Mouse (Mus musculus) neural tube, embryonic 14.5 days (tissue): Measurements from ENCODE around the gene Cntn3. TPM values are rescaled to one million over a fixed set of nuclear protein-coding genes. Genes with fewer than 3 reads are reported as not detected.

Experiments used
- ATAC-seq: fragments of 200-750 bp; cut with Nextera tagmentation; 2 replicates; pipeline ENCODE4 v1.8.0; 2017; ENCODE audit warnings: low read depth, mild to moderate bottlenecking, moderate TSS enrichment, moderate library complexity
- H3K27ac ChIP-seq: fragments of 300-500 bp; sonication (generic); 2 replicates; pipeline ENCODE4 v1.5.1; 2014; ENCODE audit warnings: low read depth, mild to moderate bottlenecking, control low read depth, low read length, moderate library complexity, mixed read lengths
- H3K27me3 ChIP-seq: fragments of 300-500 bp; sonication (generic); 2 replicates; pipeline ENCODE4 v1.6.1; 2014; ENCODE audit warnings: low read length; ENCODE audit not compliant: control insufficient read depth, insufficient read depth
- H3K36me3 ChIP-seq: fragments of 300-500 bp; sonication (generic); 2 replicates; pipeline ENCODE4 v1.6.1; 2014; ENCODE audit warnings: low read length, mixed read lengths; ENCODE audit not compliant: control insufficient read depth, insufficient read depth
- H3K4me1 ChIP-seq: fragments of 300-500 bp; sonication (generic); 2 replicates; pipeline ENCODE4 v1.6.1; 2014; ENCODE audit warnings: low read length; ENCODE audit not compliant: control insufficient read depth, insufficient read depth
- H3K4me2 ChIP-seq: fragments of 300-500 bp; sonication (generic); 2 replicates; pipeline ENCODE4 v1.6.1; 2014; ENCODE audit warnings: mild to moderate bottlenecking, low read depth, low read length, control low read depth
- H3K4me3 ChIP-seq: fragments of 300-500 bp; sonication (generic); 2 replicates; pipeline ENCODE4 v1.5.1; 2014; ENCODE audit warnings: low read depth, low read length, control low read depth, mixed read lengths
- H3K9ac ChIP-seq: fragments of 300-500 bp; sonication (generic); replicated peaks from 2 replicates; pipeline ENCODE4 v1.6.1; 2014; ENCODE audit warnings: low read depth, mild to moderate bottlenecking, control low read depth, low read length, mixed read lengths
- H3K9me3 ChIP-seq: fragments of 300-500 bp; sonication (generic); 2 replicates; pipeline ENCODE4 v1.6.1; 2016; ENCODE audit warnings: low read length; ENCODE audit not compliant: control insufficient read depth
- WGBS: fragments of 180-500 bp; shearing (Covaris S2); extraction: QIAGEN DNeasy Blood & Tissue Kit; methylation state at CpG from one replicate; pipeline ENCODE4 v1.1.7; 2014; 5-methylcytosine and 5-hydroxymethylcytosine counted together
- polyA plus RNA-seq: library from polyadenylated mRNA; unstranded; fragments of >200 nt; fragmentation: Nextera tagmentation; extraction: Ambion mirVana; gene quantifications from 2 replicates; pipeline ENCODE4 v1.2.1, GENCODE M21; 2014

The Cntn3 gene
- polyA plus RNA-seq, 1 experiment from 2014 or later = 5.9 TPM

DNA sequence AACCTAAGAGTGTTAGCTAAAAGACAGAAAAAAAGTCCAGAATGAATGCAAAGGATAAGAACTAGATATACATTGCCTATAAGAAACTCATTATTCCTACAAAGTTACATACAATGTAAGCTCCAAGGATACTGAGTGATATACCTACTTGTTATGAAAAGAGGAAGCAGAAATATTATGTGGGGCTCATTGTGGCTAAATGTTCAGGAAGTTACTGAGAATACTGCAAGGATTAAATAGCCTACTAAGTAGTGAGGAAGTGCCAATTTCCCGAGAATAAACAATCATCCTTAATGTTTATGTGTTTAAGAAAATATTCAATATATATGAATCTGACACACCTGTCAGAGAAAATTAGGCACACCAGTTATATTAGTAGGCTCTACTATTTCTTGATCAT, 341.9 kb downstream of the Cntn3 start:
- Histone ChIP-seq H3K9ac (no peak overlapping the region), H3K36me3 (no peaks in the 10 kb centered on the region), H3K4me2 (no peak overlapping the region), H3K9me3 (no peaks in the 10 kb centered on the region), H3K27ac (no peak overlapping the region), H3K27me3 (no peaks in the 10 kb centered on the region), H3K4me1 (no peaks in the 10 kb centered on the region), H3K4me3 (no peak overlapping the region)
- WGBS = 87% methylated on average over 1 of the region's 1 CpGs
- ATAC-seq = no peak

GRCm38 (mm10) chr6:102186316-102186715, 386.6 kb downstream of the Cntn3 start:
- no peaks in the 10 kb centered on the region for H3K4me1 ChIP-seq
- no peak for ATAC-seq
- no peak overlapping the region for H3K4me2 ChIP-seq
- H3K27me3 ChIP-seq = no peaks in the 10 kb centered on the region
- H3K9me3 ChIP-seq = no peaks in the 10 kb centered on the region
- H3K27ac ChIP-seq = no peak overlapping the region
- no peaks in the 10 kb centered on the region for H3K36me3 ChIP-seq
- no peak overlapping the region for H3K4me3 ChIP-seq
- no peak overlapping the region for H3K9ac ChIP-seq
- WGBS = 30% methylated on average over 1 of the region's 1 CpGs

GRCm38 (mm10) chr6:102170913-102171312, 402.0 kb downstream of the Cntn3 start:
- ATAC-seq = no peak; the same call in 1 of the 2 replicates
- 32% methylated on average over 6 of the region's 6 CpGs for WGBS
- H3K27ac ChIP-seq = no peak overlapping the region

GRCm38 (mm10) chr6:102161186-102161585, 411.7 kb downstream of the Cntn3 start:
- H3K9ac ChIP-seq = no peak overlapping the region
- H3K9me3 ChIP-seq = no peaks in the 10 kb centered on the region
- H3K27me3 ChIP-seq = no peaks in the 10 kb centered on the region
- H3K4me1 ChIP-seq = no peaks in the 10 kb centered on the region
- no peak overlapping the region for H3K4me2 ChIP-seq
- WGBS = 86% methylated on average over 3 of the region's 3 CpGs
- H3K36me3 ChIP-seq = no peaks in the 10 kb centered on the region
- no peak overlapping the region for H3K4me3 ChIP-seq
- no peak for ATAC-seq
- no peak overlapping the region for H3K27ac ChIP-seq

More at GRCm38 (mm10) chr6:102170913-102171312, 402.0 kb downstream of the Cntn3 start:
- H3K4me3 ChIP-seq = no peak overlapping the region
- H3K4me2 ChIP-seq = no peak overlapping the region
- H3K9me3 ChIP-seq = no peaks in the 10 kb centered on the region
- H3K9ac ChIP-seq = no peak overlapping the region
- H3K27me3 ChIP-seq = no peaks in the 10 kb centered on the region
- H3K4me1 ChIP-seq = no peaks in the 10 kb centered on the region
- H3K36me3 ChIP-seq = no peaks in the 10 kb centered on the region

- Histone ChIP-seq H3K4me3 (no peak overlapping the region), H3K27me3 (no peaks in the 10 kb centered on the region), H3K4me2 (no peak overlapping the region), H3K4me1 (no peaks in the 10 kb centered on the region), H3K9me3 (no peaks in the 10 kb centered on the region), H3K27ac (no peak overlapping the region), H3K36me3 (no peaks in the 10 kb centered on the region), H3K9ac (no peak overlapping the region)
- no peak for ATAC-seq
- WGBS = 90% methylated on average over 4 of the region's 4 CpGs
Measured at GRCm38 (mm10) chr6:102121676-102122075, 451.2 kb downstream of the Cntn3 start.

- Histone ChIP-seq H3K27ac (no peak overlapping the region), H3K9me3 (no peaks in the 10 kb centered on the region), H3K9ac (no peak overlapping the region), H3K4me3 (no peak overlapping the region), H3K36me3 (no peaks in the 10 kb centered on the region), H3K4me1 (no peaks in the 10 kb centered on the region), H3K4me2 (no peak overlapping the region), H3K27me3 (no peaks in the 10 kb centered on the region)
- WGBS = 78% methylated on average over 2 of the region's 2 CpGs
- ATAC-seq = no peak
Measured at GRCm38 (mm10) chr6:102120003-102120402, 452.9 kb downstream of the Cntn3 start.

- WGBS = 51% methylated on average over 2 of the region's 2 CpGs
Measured at GRCm38 (mm10) chr6:102113629-102114028, 459.3 kb downstream of the Cntn3 start.

More at GRCm38 (mm10) chr6:102113629-102114028, 459.3 kb downstream of the Cntn3 start:
- H3K4me1 ChIP-seq = no peaks in the 10 kb centered on the region
- no peak overlapping the region for H3K4me2 ChIP-seq
- H3K9ac ChIP-seq = no peak overlapping the region
- H3K4me3 ChIP-seq = no peak overlapping the region
- H3K27ac ChIP-seq = no peak overlapping the region
- ATAC-seq = no peak
- no peaks in the 10 kb centered on the region for H3K36me3 ChIP-seq
- H3K27me3 ChIP-seq = no peaks in the 10 kb centered on the region
- H3K9me3 ChIP-seq = no peaks in the 10 kb centered on the region
